Mouse (Mus musculus) spleen, postnatal 10 days (tissue): ENCODE results near the gene Ccdc124.

Experiments used
- DNase-seq, 2 experiments: peaks; one replicate each; pipeline ENCODE4 v3.0.0; 2021 to 2022; ENCODE audit warnings: low spot score in 2 of 2

Gene Ccdc124

DNA sequence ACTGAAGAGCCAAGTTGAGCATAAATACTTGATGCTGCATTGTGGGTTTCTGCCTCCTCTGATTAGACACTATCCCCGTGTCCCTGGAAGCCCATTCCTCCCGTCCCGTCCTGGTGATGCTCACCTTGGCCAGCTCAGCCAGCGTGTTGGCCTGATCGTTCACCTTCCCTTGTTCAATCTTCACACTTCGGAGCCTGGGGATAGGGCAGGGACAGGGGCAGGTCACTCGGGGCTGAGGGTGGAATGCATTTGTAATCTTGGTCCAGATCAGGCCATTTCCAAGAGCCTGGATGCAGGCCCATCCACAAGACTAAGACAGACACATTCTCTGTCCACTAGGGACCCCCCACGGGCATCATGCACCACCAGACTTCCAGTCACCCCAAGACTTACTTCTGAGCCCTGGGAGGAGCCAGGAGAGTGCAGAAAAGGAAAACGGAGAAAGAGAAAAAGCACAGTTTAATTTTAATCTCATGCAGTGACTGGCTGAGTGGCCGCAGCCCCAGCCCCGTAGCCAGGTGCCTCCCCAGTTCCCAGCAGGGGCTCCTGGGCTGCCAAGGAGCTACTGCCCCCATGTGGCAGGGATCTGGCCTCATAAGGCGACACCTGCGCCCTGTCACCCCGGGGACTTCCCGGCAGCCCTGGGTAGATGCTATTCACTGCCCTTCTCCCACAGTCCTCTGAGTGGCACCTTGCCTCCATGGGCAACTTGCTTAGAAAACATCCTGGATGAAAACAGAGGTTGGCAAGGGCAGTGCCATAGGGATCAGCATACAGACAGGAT, 27.2 kb downstream of the Ccdc124 start:
- DNase-seq, result peak in 1 of 2 experiments; percentile 67

DNA sequence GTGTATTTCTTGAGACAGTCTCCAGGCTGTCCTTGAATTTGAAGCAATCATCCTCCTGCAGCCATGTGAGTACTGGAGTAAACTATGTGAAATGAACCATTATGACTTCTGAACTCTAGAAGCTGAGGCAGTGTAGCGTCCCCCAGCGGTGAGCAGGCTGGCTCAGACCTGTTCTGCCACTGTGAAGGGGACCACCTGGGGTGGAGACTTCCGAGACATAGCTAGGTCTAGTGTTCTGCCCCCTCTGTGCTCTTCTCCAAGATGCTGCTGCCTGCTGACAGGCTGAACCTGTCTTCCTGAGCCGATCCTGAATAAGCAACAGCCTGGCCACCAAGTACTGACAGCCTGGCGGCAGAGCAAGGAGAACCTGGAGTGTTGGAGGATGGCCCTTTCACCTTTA, 28.6 kb downstream of the Ccdc124 start:
- no peak for DNase-seq

DNA sequence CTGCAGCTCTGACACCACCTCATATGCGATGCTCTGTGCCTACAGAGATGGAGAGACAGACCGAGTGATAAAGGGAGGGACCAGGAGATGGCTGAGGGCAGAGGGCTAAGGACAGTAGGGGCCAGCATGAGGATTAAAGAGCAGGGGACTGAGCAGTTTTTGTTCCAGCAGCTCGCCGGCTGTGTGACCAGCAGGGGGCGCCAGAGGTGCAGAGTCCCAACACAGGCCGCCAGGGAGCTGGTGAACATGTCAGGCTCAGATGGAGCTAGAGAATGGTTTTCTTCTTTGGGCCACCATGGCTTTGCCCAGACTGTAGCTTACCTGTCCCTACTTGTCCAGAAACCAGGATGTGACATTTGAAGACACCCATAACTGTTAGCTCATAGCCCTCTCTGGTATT, 29.2 kb downstream of the Ccdc124 start:
- DNase-seq, result peak; percentile 97

DNA sequence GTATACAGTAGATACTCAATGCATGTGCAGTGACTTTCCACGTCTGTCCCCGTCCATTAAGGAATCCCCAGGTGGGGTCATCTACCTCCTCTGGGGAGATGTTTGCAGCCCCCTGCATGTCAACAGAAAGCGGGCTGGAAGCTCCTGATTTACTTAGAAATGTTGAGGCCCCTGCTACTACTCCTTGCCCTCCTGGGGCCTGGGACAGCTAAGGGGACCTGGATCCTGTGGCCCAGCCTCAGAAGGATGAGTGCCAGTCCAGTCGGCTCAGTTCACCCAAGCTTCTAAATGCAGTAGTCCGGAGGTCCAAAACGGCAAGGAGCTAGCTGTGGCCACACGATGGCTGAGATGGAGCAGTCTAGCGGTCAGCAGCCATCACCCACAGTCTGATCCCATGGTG, 29.8 kb downstream of the Ccdc124 start:
- DNase-seq, result peak in 1 of 2 experiments; percentile 43

DNA sequence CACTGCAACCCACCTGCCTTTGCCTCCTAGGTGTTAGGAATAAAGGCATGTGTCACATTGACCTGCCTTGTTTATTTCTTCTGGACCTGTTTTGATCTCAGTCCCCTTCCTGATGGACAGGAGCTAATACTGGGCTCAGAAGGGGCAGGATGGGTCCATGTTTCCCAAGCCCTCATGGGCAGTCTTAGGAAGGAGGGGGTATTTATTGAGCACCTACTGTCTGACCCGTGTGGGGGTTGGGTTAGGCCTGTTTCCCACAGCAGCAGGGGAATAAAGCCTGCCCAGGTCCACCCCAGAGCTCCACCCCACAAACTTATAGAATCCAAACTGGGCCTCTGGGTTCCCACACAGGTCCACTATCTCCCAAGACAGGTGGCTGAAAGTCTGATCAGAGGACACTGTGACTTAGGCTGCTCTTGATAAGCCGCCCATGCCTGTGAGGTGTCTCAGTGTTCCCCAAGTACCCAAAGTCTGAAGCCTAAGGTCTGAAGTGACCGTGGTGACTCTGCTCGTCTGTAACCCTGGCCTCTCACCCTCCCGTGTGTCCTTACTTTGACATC, 30.4 kb downstream of the Ccdc124 start:
- peak; percentile 69 to 73 for DNase-seq

- DNase-seq, result no peak
Measured at GRCm38 (mm10) chr8:70842484-70842883, 31.3 kb downstream of the Ccdc124 start.

DNA sequence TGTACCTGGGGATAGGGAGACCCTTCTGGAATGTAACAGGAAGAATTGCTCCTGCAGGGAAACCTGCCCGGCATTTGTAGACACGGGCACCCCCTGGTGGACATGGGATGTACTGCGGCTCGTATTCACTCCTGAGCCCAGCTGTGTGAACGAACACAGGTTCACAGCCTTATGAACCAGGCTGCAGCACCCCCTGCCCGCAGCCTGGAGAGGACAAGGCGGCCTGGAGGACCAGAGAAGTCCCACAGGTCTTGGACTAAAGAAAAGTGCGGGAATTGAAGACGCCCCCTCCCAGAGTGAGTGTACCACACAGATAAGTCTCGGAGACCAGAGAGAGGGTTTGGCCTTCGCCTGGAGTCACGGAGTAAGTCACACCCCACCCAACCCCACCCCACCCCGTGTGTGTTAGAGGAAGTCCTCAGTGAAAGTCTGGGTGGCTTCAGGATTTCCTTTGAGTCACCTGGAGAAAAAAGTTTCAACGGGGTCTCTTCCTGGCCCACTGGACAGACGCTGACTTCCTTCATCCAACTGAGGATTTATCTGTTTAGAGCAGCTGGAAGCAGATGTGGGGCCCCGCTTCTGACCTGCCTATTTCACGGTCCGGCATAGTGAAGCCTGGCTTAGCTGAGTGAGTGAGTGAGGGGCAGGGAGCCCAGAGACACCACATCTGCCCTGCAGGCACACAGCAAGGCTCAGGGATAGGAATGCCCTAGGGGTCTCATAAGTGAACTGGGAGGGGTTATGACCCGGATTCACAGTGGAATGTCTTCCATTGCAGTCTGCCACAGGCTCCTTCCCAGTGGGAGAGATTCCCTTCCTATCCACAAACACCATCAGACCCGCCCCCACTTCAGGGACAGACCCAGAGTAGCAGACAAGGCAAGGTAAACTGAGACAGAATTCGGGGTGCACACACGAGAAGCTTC, 32.3 kb downstream of the Ccdc124 start:
- peak; percentile 96 to 99 for DNase-seq

- peak; percentile 48 to 57 for DNase-seq
Measured at GRCm38 (mm10) chr8:70840590-70840989, 33.1 kb downstream of the Ccdc124 start.

- peak; percentile 96 to 100 for DNase-seq
Measured at GRCm38 (mm10) chr8:70839408-70840351, 34.1 kb downstream of the Ccdc124 start, which contains the start of gene Arrdc2. Arrdc2 (minus strand) TSS chr8:70839720.

DNA sequence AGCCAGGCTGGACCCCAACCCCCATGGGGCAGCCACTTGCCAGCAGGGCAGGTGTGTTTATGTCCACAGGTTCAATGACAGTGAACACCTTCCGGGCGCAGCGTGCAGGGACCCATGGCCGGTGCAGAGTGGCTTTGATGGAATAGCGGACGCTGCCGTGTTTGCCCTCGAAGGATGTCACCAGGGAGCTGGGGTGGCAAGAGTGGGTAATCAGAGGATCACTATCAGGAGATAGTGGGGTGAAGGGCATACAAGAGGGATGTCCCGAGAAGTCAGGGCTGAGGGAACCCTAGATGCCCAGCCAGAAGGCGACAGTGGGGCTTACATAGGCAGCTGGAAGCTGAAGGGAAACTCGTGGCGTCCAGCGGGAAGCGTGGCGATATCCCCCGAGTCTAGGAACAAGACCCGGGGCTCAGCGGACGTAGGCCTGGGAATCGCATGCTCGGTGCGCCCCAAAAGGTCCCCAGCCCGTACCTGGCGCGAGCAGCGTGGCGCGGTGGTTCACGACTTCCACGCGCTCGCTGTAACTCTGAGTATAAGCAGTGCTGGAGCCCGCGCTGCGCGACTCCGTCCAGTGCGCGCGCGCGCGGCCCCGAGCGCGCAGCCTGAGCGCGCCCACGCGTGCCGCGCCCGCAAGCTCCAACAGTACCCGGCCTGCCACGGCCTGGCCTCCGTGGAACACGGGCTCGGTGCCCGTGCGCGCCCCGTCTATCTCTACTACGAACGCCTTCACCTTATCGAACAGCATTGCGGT, 34.9 kb downstream of the Ccdc124 start:
- peak; percentile 60 to 64 for DNase-seq

DNA sequence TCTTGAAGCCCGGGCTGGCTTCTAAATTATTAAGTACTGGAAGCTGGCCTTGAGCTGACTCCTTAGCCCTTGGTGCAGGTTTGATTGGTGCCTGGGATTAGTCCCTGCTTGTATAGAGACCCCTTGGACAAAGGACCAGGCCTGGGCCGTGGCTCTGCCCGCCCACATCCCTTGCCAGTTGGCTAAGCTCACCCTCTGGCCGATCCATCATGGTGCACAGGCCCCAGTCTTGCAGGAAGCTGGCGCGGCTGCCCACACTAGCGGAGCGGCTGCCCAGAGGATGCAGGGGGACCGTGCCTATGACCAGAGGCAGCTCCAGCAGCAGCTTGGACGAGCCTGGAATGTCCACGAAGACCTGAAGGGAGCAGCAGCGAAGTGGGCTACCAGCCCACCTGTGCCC, 37.1 kb downstream of the Ccdc124 start:
- no peak for DNase-seq

GRCm38 (mm10) chr8:70834071-70834470, 39.7 kb downstream of the Ccdc124 start:
- no peak for DNase-seq

DNA sequence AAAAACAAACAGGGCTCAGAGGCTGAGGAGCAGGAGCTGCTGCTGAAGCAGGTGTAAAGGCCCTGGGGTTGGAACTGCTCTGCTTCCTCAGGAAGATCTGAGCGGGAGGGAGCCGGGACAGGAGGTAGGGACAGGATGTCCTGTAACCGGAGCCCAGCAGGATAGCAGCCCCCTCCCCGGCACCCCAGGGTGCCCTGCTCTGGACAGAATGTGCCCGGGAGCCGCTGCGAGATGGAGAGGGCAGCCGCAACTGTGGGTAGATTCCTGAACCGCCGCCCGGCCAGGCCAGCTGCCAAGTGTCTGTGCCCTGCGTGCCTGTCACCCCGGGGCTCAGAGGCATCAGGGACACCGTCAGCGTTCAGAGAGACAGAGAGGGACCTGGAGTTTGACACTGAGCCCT, 40.2 kb downstream of the Ccdc124 start:
- peak in 1 of 2 experiments; percentile 46 for DNase-seq

DNA sequence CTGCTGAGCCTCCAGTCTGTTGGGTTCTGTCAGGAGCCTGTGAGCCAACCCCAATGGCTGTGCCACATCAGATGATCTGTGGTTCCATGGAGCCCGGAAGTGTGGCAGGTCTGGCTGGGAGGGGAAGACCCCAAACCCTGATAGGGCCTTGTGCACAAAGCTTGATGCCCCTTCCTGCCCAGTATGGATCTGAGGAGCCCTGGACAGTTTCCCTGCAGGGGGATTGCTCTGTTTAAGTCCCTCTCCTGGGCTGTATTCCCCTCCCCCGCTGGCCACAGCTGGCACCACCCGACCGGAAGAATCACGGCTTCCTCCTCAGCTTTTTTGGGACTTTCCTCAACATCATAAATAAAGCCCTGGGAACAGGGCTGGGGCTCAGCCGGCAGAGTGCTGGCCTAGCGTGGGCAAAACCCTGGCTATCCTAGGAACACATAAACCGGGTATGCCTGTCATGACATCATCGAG, 40.7 kb downstream of the Ccdc124 start:
- DNase-seq, result no peak

- DNase-seq, result no peak
Measured at GRCm38 (mm10) chr8:70832371-70832770, 41.4 kb downstream of the Ccdc124 start.

DNA sequence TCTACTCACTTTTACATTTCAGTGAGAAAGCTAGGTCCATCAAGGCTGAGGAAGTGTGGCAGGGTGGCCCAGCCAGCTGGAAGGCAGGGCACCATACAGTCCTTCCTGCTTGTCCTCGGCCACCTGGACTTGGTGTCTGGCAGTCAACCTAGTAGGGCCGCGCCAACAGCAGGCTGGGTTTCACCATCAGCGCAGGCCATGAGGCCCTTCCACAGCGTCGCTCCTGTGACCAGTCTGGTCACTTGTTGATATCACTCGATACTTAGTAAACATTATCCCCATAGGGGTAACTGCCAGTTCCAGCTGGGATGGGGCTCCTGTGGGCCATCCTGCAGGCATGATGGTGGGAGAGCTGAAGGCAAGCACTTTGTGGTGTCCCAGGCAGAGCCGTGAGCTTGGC, 42.2 kb downstream of the Ccdc124 start:
- no peak for DNase-seq

GRCm38 (mm10) chr8:70827796-70828195, 45.9 kb downstream of the Ccdc124 start:
- DNase-seq, result no peak

- DNase-seq, result no peak
Measured at GRCm38 (mm10) chr8:70827010-70827409, 46.7 kb downstream of the Ccdc124 start.

GRCm38 (mm10) chr8:70825816-70826215, 47.9 kb downstream of the Ccdc124 start:
- no peak for DNase-seq

DNA sequence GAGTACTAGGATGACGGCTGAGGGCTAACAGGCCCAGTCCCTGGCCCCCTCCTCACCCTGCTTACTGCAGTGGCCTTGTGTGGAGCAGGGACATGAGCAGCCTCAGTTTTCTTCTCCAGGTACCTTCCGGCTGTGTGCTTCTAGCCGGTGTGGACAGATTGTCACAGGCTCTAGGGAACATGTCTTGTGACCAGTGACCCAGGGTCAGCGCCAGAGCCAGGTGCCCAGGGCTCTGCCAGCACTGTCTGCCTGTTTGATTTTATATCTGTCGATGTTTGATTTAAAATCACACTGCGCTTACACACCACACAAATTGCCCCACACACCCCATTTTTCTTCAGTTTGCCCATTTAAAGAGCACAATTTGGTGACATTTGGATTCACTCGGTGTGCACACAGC, 49.9 kb downstream of the Ccdc124 start:
- no peak for DNase-seq
